In the genomic region with DNA sequence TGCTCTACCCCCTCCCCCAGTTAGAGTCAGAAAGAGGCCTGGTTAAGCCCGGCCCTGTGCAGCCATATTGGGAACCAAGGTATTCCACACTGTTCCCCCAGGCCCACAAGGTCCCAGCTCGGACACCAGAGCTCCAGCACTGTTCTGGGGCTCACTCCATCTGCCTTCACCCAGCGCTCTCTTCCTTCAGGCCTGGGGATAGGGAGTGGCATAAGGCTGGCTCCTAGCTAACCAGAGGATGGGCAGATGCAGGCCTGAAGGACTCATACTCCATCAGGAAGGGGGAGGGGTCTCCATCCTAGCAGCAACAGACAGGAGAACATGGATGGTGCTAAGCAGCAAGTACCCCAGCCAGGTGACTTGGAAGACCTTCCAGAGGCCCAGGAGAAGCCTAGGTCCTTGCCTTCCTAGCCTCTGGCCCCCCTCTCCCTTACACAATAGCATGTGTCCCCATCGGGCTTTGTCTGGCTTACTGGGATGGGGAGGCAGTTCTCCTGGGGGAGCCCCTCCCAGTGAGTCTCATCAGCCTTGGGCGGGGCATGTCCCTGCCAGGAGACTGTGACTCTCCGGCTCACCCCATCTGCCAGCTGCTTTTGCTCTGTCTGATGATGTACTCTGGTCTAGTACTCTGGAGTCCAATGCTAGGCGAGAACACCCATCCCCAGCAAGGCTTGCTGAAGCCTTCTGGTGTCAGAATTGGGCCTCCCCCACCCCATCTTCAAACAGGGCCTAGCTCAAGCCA, we compare ENCODE assay signal across 7 mouse cellular contexts. TPM values are rescaled to one million over a fixed set of nuclear protein-coding genes. Genes with fewer than 3 reads are reported as not detected.
DNase-seq lines count a peak whose midpoint lies in the region; ATAC-seq and TF ChIP-seq lines count a peak whose summit lies in the region.

No protein-coding gene starts in this region.

- DNase-seq in lung, adult 2 months = no peak
- DNase-seq in lung, postnatal 25 days (ENCODE audit: low spot score) = no peak
- peak; percentile 35 to 48 for DNase-seq in cerebellum, adult 2 months
- no peak for DNase-seq in c-Kit-positive CD71-positive TER-119-positive erythroid progenitor cells, embryonic 14.5 days (ENCODE audit: low spot score)

- H3K4me1 ChIP-seq in lung, adult 2 months (ENCODE audit: control insufficient read depth, insufficient read depth, low read length) = no peaks in the 10 kb centered on the region
- peaks cover 36% of the 10 kb centered on the region for H3K4me1 ChIP-seq in cerebellum, adult 2 months (ENCODE audit: control insufficient read depth, insufficient read depth, low read length)
- peaks cover 41% of the 10 kb centered on the region for H3K4me1 ChIP-seq in forebrain, embryonic 16.5 days (replicated peaks; ENCODE audit: control insufficient read depth, insufficient read depth, low read length)
- H3K4me1 ChIP-seq in liver, embryonic 16.5 days (ENCODE audit: control insufficient read depth, low read depth, low read length) = peaks cover 12% of the 10 kb centered on the region

- no peak for TF ChIP-seq CTCF in lung, adult 2 months (IDR thresholded peaks at IDR 0.05; ENCODE audit: insufficient read depth, low read length)
- TF ChIP-seq CTCF in cerebellum, adult 2 months (IDR thresholded peaks at IDR 0.05; ENCODE audit: borderline replicate concordance, insufficient read depth, low read depth, low read length) = no peak

- H3K36me3 ChIP-seq in forebrain, embryonic 16.5 days (ENCODE audit: control insufficient read depth, insufficient read depth) = peaks cover 5% of the 10 kb centered on the region
- H3K36me3 ChIP-seq in liver, embryonic 16.5 days (ENCODE audit: control insufficient read depth, insufficient read depth) = no peaks in the 10 kb centered on the region

- H3K4me2 ChIP-seq in forebrain, embryonic 16.5 days (ENCODE audit: low read length) = peak overlapping the region; percentile 71
- peak overlapping the region; percentile 77; the same call in 1 of the 2 replicates for H3K4me2 ChIP-seq in liver, embryonic 16.5 days (ENCODE audit: low read depth, low read length)

- 79% methylated on average over 7 of the region's 7 CpGs for WGBS in lung, adult 2 months
- WGBS in cerebellum, adult 2 months = 52% methylated on average over 7 of the region's 7 CpGs
- 51% methylated on average over 7 of the region's 7 CpGs for WGBS in forebrain, embryonic 16.5 days
- 47% methylated on average over 7 of the region's 7 CpGs for WGBS in liver, embryonic 16.5 days (ENCODE audit: insufficient replicate concordance)

- TF ChIP-seq POLR2A in lung, adult 2 months (IDR thresholded peaks at IDR 0.05; ENCODE audit: borderline replicate concordance, extremely low read depth, low read depth, low read length) = no peak
- no peak for TF ChIP-seq POLR2A in cerebellum, adult 2 months (IDR thresholded peaks at IDR 0.05; ENCODE audit: borderline replicate concordance, insufficient read depth, low read length)

- no peaks in the 10 kb centered on the region for H3K9me3 ChIP-seq in forebrain, embryonic 16.5 days (ENCODE audit: control insufficient read depth, low read length)
- no peaks in the 10 kb centered on the region for H3K9me3 ChIP-seq in liver, embryonic 16.5 days (replicated peaks; ENCODE audit: control insufficient read depth, low read length)

- 0 out of 2 replicates have a peak, but pooled peaks have one; percentile 5 for ATAC-seq in forebrain, embryonic 16.5 days
- no peak for ATAC-seq in liver, embryonic 16.5 days (ENCODE audit: low read depth)
- no peak for ATAC-seq in activated CD4-positive, CD25-positive, alpha-beta regulatory T cell, adult 4 months

- H3K27ac ChIP-seq in cerebellum, adult 2 months (ENCODE audit: insufficient read depth, low read length) = 0 out of 2 replicates have a peak overlapping the region, but pooled peaks have one; percentile 4
- H3K27ac ChIP-seq in forebrain, embryonic 16.5 days (ENCODE audit: low read length) = 0 out of 2 replicates have a peak overlapping the region, but pooled peaks have one; percentile 2
- no peak overlapping the region for H3K27ac ChIP-seq in liver, embryonic 16.5 days (ENCODE audit: low read length)

- peak overlapping the region; percentile 5 for H3K4me3 ChIP-seq in lung, adult 2 months (replicated peaks; ENCODE audit: extremely low read depth, low read depth, low read length)
- H3K4me3 ChIP-seq in cerebellum, adult 2 months (replicated peaks; ENCODE audit: insufficient read depth, low read depth, low read length) = peak overlapping the region; percentile 70
- H3K4me3 ChIP-seq in forebrain, embryonic 16.5 days (replicated peaks; ENCODE audit: low read length) = peak overlapping the region; percentile 89
- H3K4me3 ChIP-seq in liver, embryonic 16.5 days (ENCODE audit: low read depth, low read length) = peak overlapping the region; percentile 67

- no peaks in the 10 kb centered on the region for H3K27me3 ChIP-seq in cerebellum, adult 2 months (ENCODE audit: control insufficient read depth, insufficient read depth, low read length)
- peaks cover 25% of the 10 kb centered on the region for H3K27me3 ChIP-seq in forebrain, embryonic 16.5 days (replicated peaks; ENCODE audit: control insufficient read depth, insufficient read depth, low read length)
- peaks cover 81% of the 10 kb centered on the region for H3K27me3 ChIP-seq in liver, embryonic 16.5 days (ENCODE audit: control insufficient read depth, insufficient read depth, low read depth, low read length)

- H3K9ac ChIP-seq in forebrain, embryonic 16.5 days (replicated peaks; ENCODE audit: low read depth, low read length) = peak overlapping the region; percentile 99
- peak overlapping the region; percentile 48; the same call in 1 of the 2 replicates for H3K9ac ChIP-seq in liver, embryonic 16.5 days (ENCODE audit: low read depth, low read length)

RNA-seq across cellular contexts. Expression of gene Sept5, which starts 1.4 kb away (rescaled TPM):
- 9.0 and 22.0 TPM in 2 replicates for polyA plus RNA-seq in lung, adult 2 months (2012; rRNA removed)
- 328 and 334 TPM in 2 replicates for polyA plus RNA-seq in cerebellum, adult 2 months (2012; rRNA removed)
- polyA plus RNA-seq in forebrain, embryonic 16.5 days (2015; fragmentation: Nextera tagmentation; extraction: Ambion mirVana) = 216 and 228 TPM in 2 replicates
- polyA plus RNA-seq in liver, embryonic 16.5 days (2015; fragmentation: Nextera tagmentation; extraction: Ambion mirVana) = 3.0 and 4.2 TPM in 2 replicates
- polyA plus RNA-seq in activated CD4-positive, CD25-positive, alpha-beta regulatory T cell, adult 4 months (2017; shearing (Covaris generic)) = under 1 TPM; 0.28 to 0.51 TPM

RNA-seq across cellular contexts. Expression of gene Gm49601, which starts 2.1 kb away (rescaled TPM):
- polyA plus RNA-seq in lung, adult 2 months (2012; rRNA removed) = 3.6 and 9.4 TPM in 2 replicates
- polyA plus RNA-seq in cerebellum, adult 2 months (2012; rRNA removed) = 69.4 and 69.6 TPM in 2 replicates
- 16.9 and 23.4 TPM in 2 replicates for polyA plus RNA-seq in forebrain, embryonic 16.5 days (2015; fragmentation: Nextera tagmentation; extraction: Ambion mirVana)
- polyA plus RNA-seq in liver, embryonic 16.5 days (2015; fragmentation: Nextera tagmentation; extraction: Ambion mirVana) = 0.28 and 0.55 TPM in 2 replicates
- not detected for polyA plus RNA-seq in activated CD4-positive, CD25-positive, alpha-beta regulatory T cell, adult 4 months (2017; shearing (Covaris generic))

RNA-seq across cellular contexts. Expression of gene Gp1bb, which starts 6.2 kb away (rescaled TPM):
- polyA plus RNA-seq in lung, adult 2 months (2012; rRNA removed) = 9.7 and 15.5 TPM in 2 replicates
- 2.1 and 2.5 TPM in 2 replicates for polyA plus RNA-seq in cerebellum, adult 2 months (2012; rRNA removed)
- polyA plus RNA-seq in forebrain, embryonic 16.5 days (2015; fragmentation: Nextera tagmentation; extraction: Ambion mirVana) = 8.0 and 9.5 TPM in 2 replicates
- 13.9 and 18.2 TPM in 2 replicates for polyA plus RNA-seq in liver, embryonic 16.5 days (2015; fragmentation: Nextera tagmentation; extraction: Ambion mirVana)
- polyA plus RNA-seq in activated CD4-positive, CD25-positive, alpha-beta regulatory T cell, adult 4 months (2017; shearing (Covaris generic)) = not detected

RNA-seq across cellular contexts. Expression of gene Tbx1, which starts 37.9 kb away (rescaled TPM):
- 32.5 and 38.4 TPM in 2 replicates for polyA plus RNA-seq in lung, adult 2 months (2012; rRNA removed)
- polyA plus RNA-seq in cerebellum, adult 2 months (2012; rRNA removed) = 2.4 and 3.0 TPM in 2 replicates
- 0.28 and 0.56 TPM in 2 replicates for polyA plus RNA-seq in forebrain, embryonic 16.5 days (2015; fragmentation: Nextera tagmentation; extraction: Ambion mirVana)
- 0.07 TPM in 1 of 2 replicates, not detected in the other for polyA plus RNA-seq in liver, embryonic 16.5 days (2015; fragmentation: Nextera tagmentation; extraction: Ambion mirVana)
- polyA plus RNA-seq in activated CD4-positive, CD25-positive, alpha-beta regulatory T cell, adult 4 months (2017; shearing (Covaris generic)) = not detected

Comparison
In these comparisons a context has a peak if more than half of its experiments do, and no peak if none do; other contexts are left out.
1. DNase-seq: peak in cerebellum, adult 2 months (2 of 2); none in lung, adult 2 months (single experiment), lung, postnatal 25 days (single experiment) and c-Kit-positive CD71-positive TER-119-positive erythroid progenitor cells, embryonic 14.5 days (single experiment).
2. H3K4me3 ChIP-seq: peak in every context shown above with its lines; median percentile 89 in forebrain, embryonic 16.5 days; 70 in cerebellum, adult 2 months; 67 in liver, embryonic 16.5 days; 5 in lung, adult 2 months.